Mouse (Mus musculus) cortical plate, adult 2 months (tissue): ENCODE results near the gene Yipf1.

Source experiments
- CTCF ChIP-seq: fragments of 200-500 bp; IDR thresholded peaks from 2 replicates; pipeline ENCODE4 v1.5.1; 2011; ENCODE audit warnings: mild to moderate bottlenecking, control low read depth, low read length; ENCODE audit not compliant: insufficient read depth; ENCODE audit errors: extremely low read depth
- POLR2A ChIP-seq: fragments of 200-500 bp; IDR thresholded peaks from 2 replicates; pipeline ENCODE4 v1.6.1; 2011; ENCODE audit warnings: mild to moderate bottlenecking, low read length, control low read depth; ENCODE audit not compliant: insufficient read depth; ENCODE audit errors: extremely low read depth

- TF ChIP-seq CTCF, result no peak
- no peak for TF ChIP-seq POLR2A
These were observed 30.4 kb downstream of the Yipf1 start for GRCm38 (mm10) chr4:107344612-107345011.
